Mouse (Mus musculus) liver, embryonic 14.5 days (tissue): ENCODE measurements around the gene Pwp2.

Experiments used
- CTCF ChIP-seq: IDR thresholded peaks from 2 replicates; pipeline ENCODE4 v1.5.1; 2016; ENCODE audit warnings: antibody characterized with exemption, low read depth, control low read depth
- EP300 ChIP-seq: IDR thresholded peaks from 2 replicates; pipeline ENCODE4 v1.6.1; 2016; ENCODE audit warnings: antibody characterized with exemption, low read depth

GRCm38 (mm10) chr10:78218576-78218975 lies 33.6 kb upstream of the Pwp2 start:
- TF ChIP-seq CTCF (no peak), EP300 (no peak)
